Mouse (Mus musculus): Measurements from ENCODE around the gene Dlg2.

Gene Dlg2

GRCm38 (mm10) chr7:92454176-92454575, 1977.7 kb downstream of the Dlg2 start:
- DNase-seq (ENCODE audit: low read depth, low spot score), result no peak

GRCm38 (mm10) chr7:92455927-92456326, 1979.5 kb downstream of the Dlg2 start:
- DNase-seq (ENCODE audit: low read depth, low spot score), result no peak

GRCm38 (mm10) chr7:92457791-92458190, 1981.3 kb downstream of the Dlg2 start:
- no peak for DNase-seq (ENCODE audit: low read depth, low spot score)

GRCm38 (mm10) chr7:92458308-92458707, 1981.8 kb downstream of the Dlg2 start:
- no peak for DNase-seq (ENCODE audit: low read depth, low spot score)

- DNase-seq (ENCODE audit: low read depth, low spot score), result no peak
Observed at GRCm38 (mm10) chr7:92460578-92460977, 1984.1 kb downstream of the Dlg2 start.

- no peak for DNase-seq (ENCODE audit: low read depth, low spot score)
Observed at GRCm38 (mm10) chr7:92461256-92461655, 1984.8 kb downstream of the Dlg2 start.

- DNase-seq (ENCODE audit: low read depth, low spot score), result no peak
Observed at GRCm38 (mm10) chr7:92463080-92463877, 1986.8 kb downstream of the Dlg2 start.

- no peak for DNase-seq (ENCODE audit: low read depth, low spot score)
Observed at GRCm38 (mm10) chr7:92464290-92464689, 1987.8 kb downstream of the Dlg2 start.

- DNase-seq (ENCODE audit: low read depth, low spot score), result no peak
Observed at GRCm38 (mm10) chr7:92479143-92479542, 2002.7 kb downstream of the Dlg2 start.

GRCm38 (mm10) chr7:92479748-92480147, 2003.3 kb downstream of the Dlg2 start:
- DNase-seq (ENCODE audit: low read depth, low spot score), result no peak

- DNase-seq (ENCODE audit: low read depth, low spot score), result no peak
Observed at GRCm38 (mm10) chr7:92483346-92483745, 2006.9 kb downstream of the Dlg2 start.

- no peak for DNase-seq (ENCODE audit: low read depth, low spot score)
Observed at GRCm38 (mm10) chr7:92485881-92486710, 2009.6 kb downstream of the Dlg2 start.

GRCm38 (mm10) chr7:92486878-92487277, 2010.4 kb downstream of the Dlg2 start:
- DNase-seq (ENCODE audit: low read depth, low spot score), result no peak

- DNase-seq (ENCODE audit: low read depth, low spot score), result no peak
Observed at GRCm38 (mm10) chr7:92492262-92492661, 2015.8 kb downstream of the Dlg2 start.

- DNase-seq (ENCODE audit: low read depth, low spot score), result no peak
Observed at GRCm38 (mm10) chr7:92493521-92493920, 2017.0 kb downstream of the Dlg2 start.
